Mouse (Mus musculus): ENCODE measurements around the gene Per2.
A peak's percentile ranks its signal among the peaks of the same experiment; 100 is the strongest.

- no peak for TF ChIP-seq TAL1 (IDR thresholded peaks at IDR 0.05; ENCODE audit: low read length)
- 0 out of 2 replicates have a peak, but pooled peaks have one; percentile 11 for TF ChIP-seq GATA1 (IDR thresholded peaks at IDR 0.05; ENCODE audit: low read length)
Observed at GRCm38 (mm10) chr1:91486165-91486564, 27.0 kb upstream of the Per2 start.
